Mouse (Mus musculus): ENCODE measurements around the gene Meaf6. TPM values are rescaled to one million over a fixed set of nuclear protein-coding genes. Genes with fewer than 3 reads are reported as not detected.
A peak's percentile ranks its signal among the peaks of the same experiment; 100 is the strongest.

Gene Meaf6
- total and polyA plus RNA-seq, 2 experiments from 2014 or later: 50.4 to 131 TPM

DNA sequence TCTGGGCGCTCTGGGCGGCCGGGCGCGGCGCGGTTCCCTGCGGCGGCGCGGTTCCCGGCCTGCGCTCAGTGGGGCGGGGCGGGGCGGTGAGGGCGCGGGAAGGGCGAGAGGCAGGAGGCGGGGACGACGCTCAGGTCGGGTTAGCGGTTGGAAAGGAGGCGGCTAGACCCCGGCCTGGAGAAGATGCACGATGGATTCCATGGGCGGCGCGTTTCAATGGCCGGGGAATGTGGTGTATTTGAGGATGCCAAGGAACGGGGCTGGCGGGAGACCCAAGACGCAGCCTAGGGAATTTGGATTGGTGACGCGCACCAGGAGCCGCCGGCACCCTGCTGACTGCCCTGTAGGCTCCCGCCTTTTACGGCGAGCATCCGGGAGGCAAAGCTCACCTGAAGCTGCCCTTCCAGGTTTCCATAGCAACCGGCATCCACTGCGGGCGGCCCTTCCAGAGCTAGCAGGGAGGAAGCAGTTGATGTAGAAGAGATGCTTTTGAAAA is 460 bp downstream of the Meaf6 start:
- peak; percentile 82 for DNase-seq (ENCODE audit: low spot score)
- TF ChIP-seq CTCF (IDR thresholded peaks at IDR 0.05; ENCODE audit: low read depth): no peak
- H3K9ac ChIP-seq (replicated peaks; ENCODE audit: low read length): peak overlapping the region; percentile 94
- no peaks in the 10 kb centered on the region for H3K27me3 ChIP-seq (ENCODE audit: insufficient read depth, low read length)
- 0 out of 2 replicates have a peak, but pooled peaks cover 3% of the 10 kb centered on the region for H3K4me1 ChIP-seq (ENCODE audit: insufficient read depth, low read length)
- H3K4me3 ChIP-seq (ENCODE audit: low read length): peak overlapping the region; percentile 94
- peak overlapping the region; percentile 75 for H3K4me2 ChIP-seq (ENCODE audit: low read depth, low read length)
- no peaks in the 10 kb centered on the region for H3K9me3 ChIP-seq (ENCODE audit: low read length)
- H3K36me3 ChIP-seq (ENCODE audit: insufficient read depth, low read length): peaks cover 32% of the 10 kb centered on the region; the same call in 1 of the 2 replicates
- ATAC-seq: peak; percentile 93
- peak overlapping the region; percentile 99 for H3K27ac ChIP-seq
- under 1% methylated on average over 38 of the region's 45 CpGs for WGBS

DNA sequence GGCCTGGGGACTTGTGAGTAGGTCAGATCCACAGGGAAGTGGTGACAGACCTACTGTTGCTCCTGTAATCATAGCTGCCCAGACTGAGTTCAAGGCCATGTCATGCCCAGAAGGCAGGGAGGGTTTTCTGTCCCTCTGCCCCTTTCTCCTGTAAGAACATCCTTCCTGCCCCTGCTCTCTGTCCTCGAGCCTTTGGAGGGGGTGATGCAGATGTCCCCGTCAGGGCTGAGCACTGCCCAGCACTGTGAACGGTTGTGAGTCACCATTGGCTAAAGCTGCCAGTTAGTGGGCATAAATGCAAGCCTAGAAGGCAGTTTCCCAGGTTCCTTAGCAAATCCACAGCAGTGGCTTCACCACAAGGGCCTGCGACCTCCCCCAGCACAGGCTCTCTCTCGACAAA is 8.1 kb downstream of the Meaf6 start:
- ATAC-seq: no peak
- no peaks in the 10 kb centered on the region for H3K27me3 ChIP-seq (ENCODE audit: insufficient read depth, low read length)
- H3K4me2 ChIP-seq (ENCODE audit: low read depth, low read length): no peak overlapping the region
- no peak overlapping the region for H3K27ac ChIP-seq
- H3K4me1 ChIP-seq (ENCODE audit: insufficient read depth, low read length): no peaks in the 10 kb centered on the region
- DNase-seq (ENCODE audit: low spot score): no peak
- H3K9me3 ChIP-seq (ENCODE audit: low read length): no peaks in the 10 kb centered on the region
- peaks cover 39% of the 10 kb centered on the region; the same call in 1 of the 2 replicates for H3K36me3 ChIP-seq (ENCODE audit: insufficient read depth, low read length)
- WGBS: 93% methylated on average over 5 of the region's 5 CpGs
- no peak for TF ChIP-seq CTCF (IDR thresholded peaks at IDR 0.05; ENCODE audit: low read depth)
- H3K9ac ChIP-seq (replicated peaks; ENCODE audit: low read length): no peak overlapping the region
- no peak overlapping the region for H3K4me3 ChIP-seq (ENCODE audit: low read length)

DNA sequence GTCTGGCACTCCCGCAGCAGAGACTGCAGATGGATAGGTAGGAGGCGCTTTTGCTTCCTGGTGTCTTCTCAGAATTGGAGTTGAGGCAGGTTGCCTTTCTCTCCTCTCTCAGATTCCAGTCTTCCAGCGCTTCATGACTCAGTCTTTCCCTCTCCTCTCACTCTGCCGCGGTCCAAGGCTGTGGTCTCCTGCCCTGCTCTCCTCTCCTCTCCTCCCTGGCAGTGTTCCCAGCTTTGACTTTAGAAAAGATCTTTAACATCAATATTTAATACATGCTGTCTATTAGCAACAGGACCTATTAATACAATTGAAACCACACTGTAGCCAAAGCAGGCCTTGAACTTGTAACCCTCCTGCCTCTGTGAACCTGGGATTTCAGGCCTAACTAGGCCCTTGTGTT is 11.1 kb downstream of the Meaf6 start:
- DNase-seq (ENCODE audit: low spot score) (no peak), ATAC-seq (no peak)
- Histone ChIP-seq H3K9me3 (ENCODE audit: low read length) (no peaks in the 10 kb centered on the region), H3K9ac (replicated peaks; ENCODE audit: low read length) (no peak overlapping the region), H3K27me3 (ENCODE audit: insufficient read depth, low read length) (no peaks in the 10 kb centered on the region), H3K36me3 (ENCODE audit: insufficient read depth, low read length) (peaks cover 17% of the 10 kb centered on the region; the same call in 1 of the 2 replicates), H3K4me1 (ENCODE audit: insufficient read depth, low read length) (no peaks in the 10 kb centered on the region), H3K4me2 (ENCODE audit: low read depth, low read length) (no peak overlapping the region), H3K27ac (no peak overlapping the region), H3K4me3 (ENCODE audit: low read length) (no peak overlapping the region)
- 91% methylated on average over 5 of the region's 5 CpGs for WGBS
- no peak for TF ChIP-seq CTCF (IDR thresholded peaks at IDR 0.05; ENCODE audit: low read depth)

DNA sequence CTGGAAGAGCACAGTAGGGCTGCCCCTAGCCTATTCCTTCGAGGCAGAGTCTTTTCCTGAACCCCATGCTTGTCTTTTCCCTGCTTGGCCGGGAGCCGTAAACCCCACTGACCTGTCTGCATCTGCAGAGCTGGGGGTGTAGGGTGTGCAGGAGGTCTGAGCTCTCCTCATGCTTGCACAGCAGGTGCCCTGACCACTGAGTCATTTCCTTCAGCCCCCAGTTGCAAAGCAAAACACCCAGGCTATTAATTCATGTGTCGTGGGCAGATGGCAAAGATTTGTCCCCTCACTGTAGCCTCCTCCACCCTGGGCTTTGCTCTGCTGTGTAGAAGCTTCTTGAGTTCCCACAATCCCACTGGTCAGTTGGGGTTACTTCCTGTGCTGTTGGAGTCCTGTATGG is 12.5 kb downstream of the Meaf6 start:
- WGBS: 82% methylated on average over 4 of the region's 4 CpGs
- no peaks in the 10 kb centered on the region for H3K27me3 ChIP-seq (ENCODE audit: insufficient read depth, low read length)
- no peak overlapping the region for H3K4me3 ChIP-seq (ENCODE audit: low read length)
- H3K27ac ChIP-seq: no peak overlapping the region
- peaks cover 5% of the 10 kb centered on the region; the same call in 1 of the 2 replicates for H3K36me3 ChIP-seq (ENCODE audit: insufficient read depth, low read length)
- H3K4me1 ChIP-seq (ENCODE audit: insufficient read depth, low read length): no peaks in the 10 kb centered on the region
- DNase-seq (ENCODE audit: low spot score) (no peak), ATAC-seq (no peak)
- no peak overlapping the region for H3K4me2 ChIP-seq (ENCODE audit: low read depth, low read length)
- TF ChIP-seq CTCF (IDR thresholded peaks at IDR 0.05; ENCODE audit: low read depth): no peak
- H3K9me3 ChIP-seq (ENCODE audit: low read length): no peaks in the 10 kb centered on the region
- H3K9ac ChIP-seq (replicated peaks; ENCODE audit: low read length): no peak overlapping the region

DNA sequence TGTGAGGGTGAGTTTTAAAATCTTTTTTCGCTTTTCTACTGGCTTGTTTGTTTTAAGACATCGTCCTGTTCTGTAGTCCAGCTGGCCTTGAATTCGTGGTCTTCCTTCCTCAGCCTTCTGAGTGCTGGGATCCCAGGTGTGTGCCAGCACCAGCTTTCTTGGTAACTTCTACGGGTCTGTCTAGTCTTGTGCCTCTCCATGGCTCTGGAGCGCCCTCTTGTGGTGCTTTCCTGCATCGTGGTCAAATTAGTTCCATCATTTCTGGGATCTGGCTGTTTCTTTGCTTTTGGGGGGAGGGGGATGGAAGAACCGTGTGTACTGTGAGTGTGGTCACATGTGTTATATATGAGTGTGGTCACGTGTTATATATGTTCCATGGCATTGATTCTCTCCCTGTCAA is 14.5 kb downstream of the Meaf6 start:
- DNase-seq (ENCODE audit: low spot score) (peak; percentile 89), ATAC-seq (peak; percentile 77)
- Histone ChIP-seq H3K27me3 (ENCODE audit: insufficient read depth, low read length) (no peaks in the 10 kb centered on the region), H3K4me3 (ENCODE audit: low read length) (no peak overlapping the region), H3K27ac (no peak overlapping the region), H3K36me3 (ENCODE audit: insufficient read depth, low read length) (peaks cover 14% of the 10 kb centered on the region; the same call in 1 of the 2 replicates), H3K4me2 (ENCODE audit: low read depth, low read length) (no peak overlapping the region), H3K9ac (replicated peaks; ENCODE audit: low read length) (no peak overlapping the region), H3K9me3 (ENCODE audit: low read length) (no peaks in the 10 kb centered on the region), H3K4me1 (ENCODE audit: insufficient read depth, low read length) (no peaks in the 10 kb centered on the region)
- whole genome bisulfite sequencing: 7% methylated on average over 8 of the region's 8 CpGs
- TF ChIP-seq CTCF (IDR thresholded peaks at IDR 0.05; ENCODE audit: low read depth): peak; percentile 98

DNA sequence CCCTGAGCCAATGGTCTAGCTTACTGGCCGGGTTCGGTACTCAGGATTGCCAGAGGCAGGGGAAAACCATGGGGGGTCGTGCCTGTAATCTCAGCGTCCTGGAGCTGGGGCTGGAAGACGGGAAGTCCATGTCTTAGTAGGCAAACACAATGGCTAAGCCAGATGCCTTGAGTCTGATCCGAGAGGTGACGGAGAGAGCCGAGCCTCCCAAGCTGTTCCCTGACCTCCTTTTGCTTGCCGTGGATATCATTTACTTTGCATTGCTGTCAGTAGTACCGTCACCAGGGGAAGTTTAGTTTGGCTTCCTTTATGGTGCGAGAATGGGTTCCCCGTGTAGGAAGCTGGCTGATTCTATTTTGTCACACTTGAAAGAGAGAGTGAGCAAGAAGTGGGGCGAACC is 16.4 kb downstream of the Meaf6 start:
- H3K4me2 ChIP-seq (ENCODE audit: low read depth, low read length): no peak overlapping the region
- no peak overlapping the region for H3K4me3 ChIP-seq (ENCODE audit: low read length)
- H3K36me3 ChIP-seq (ENCODE audit: insufficient read depth, low read length): peaks cover 14% of the 10 kb centered on the region; the same call in 1 of the 2 replicates
- no peak overlapping the region for H3K27ac ChIP-seq
- DNase-seq (ENCODE audit: low spot score) (no peak), ATAC-seq (no peak)
- WGBS: 70% methylated on average over 13 of the region's 13 CpGs
- no peak for TF ChIP-seq CTCF (IDR thresholded peaks at IDR 0.05; ENCODE audit: low read depth)
- H3K27me3 ChIP-seq (ENCODE audit: insufficient read depth, low read length): no peaks in the 10 kb centered on the region
- no peak overlapping the region for H3K9ac ChIP-seq (replicated peaks; ENCODE audit: low read length)
- H3K9me3 ChIP-seq (ENCODE audit: low read length): no peaks in the 10 kb centered on the region
- H3K4me1 ChIP-seq (ENCODE audit: insufficient read depth, low read length): no peaks in the 10 kb centered on the region

DNA sequence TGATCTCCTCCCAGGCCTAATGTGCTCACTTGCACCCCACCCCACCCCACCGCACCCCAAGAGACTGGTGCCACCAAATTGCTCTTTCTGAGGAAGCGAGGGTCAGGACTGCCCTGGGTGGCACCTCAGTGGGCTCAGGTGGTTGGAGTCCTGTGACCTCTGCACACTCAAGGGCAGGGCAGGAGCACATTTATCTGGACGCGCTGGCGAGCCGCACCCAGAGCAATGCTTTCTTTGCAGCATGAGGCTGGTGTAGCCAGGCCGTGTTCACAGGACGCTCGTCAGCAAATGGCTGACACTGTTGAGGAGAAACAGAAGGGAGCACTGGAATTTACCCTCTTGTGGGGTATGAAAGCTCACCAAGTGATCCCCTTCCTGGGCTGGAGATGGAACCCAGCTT is 20.4 kb downstream of the Meaf6 start:
- Histone ChIP-seq H3K9ac (replicated peaks; ENCODE audit: low read length) (no peak overlapping the region), H3K27ac (no peak overlapping the region), H3K4me3 (ENCODE audit: low read length) (no peak overlapping the region), H3K4me2 (ENCODE audit: low read depth, low read length) (no peak overlapping the region), H3K4me1 (ENCODE audit: insufficient read depth, low read length) (no peaks in the 10 kb centered on the region), H3K27me3 (ENCODE audit: insufficient read depth, low read length) (no peaks in the 10 kb centered on the region), H3K9me3 (ENCODE audit: low read length) (no peaks in the 10 kb centered on the region), H3K36me3 (ENCODE audit: insufficient read depth, low read length) (peaks cover 26% of the 10 kb centered on the region)
- DNase-seq (ENCODE audit: low spot score): no peak
- TF ChIP-seq CTCF (IDR thresholded peaks at IDR 0.05; ENCODE audit: low read depth): no peak
- no peak for ATAC-seq
- WGBS: 94% methylated on average over 9 of the region's 9 CpGs

All from hindbrain, postnatal 0 days (tissue).